Mouse (Mus musculus): ENCODE measurements around the gene Fcamr. TPM values are rescaled to one million over a fixed set of nuclear protein-coding genes. Genes with fewer than 3 reads are reported as not detected.
A peak's percentile ranks its signal among the peaks of the same experiment; 100 is the strongest.

The Fcamr gene
- polyA plus RNA-seq, 1 experiment from 2014 or later, result 0.16 TPM

DNA sequence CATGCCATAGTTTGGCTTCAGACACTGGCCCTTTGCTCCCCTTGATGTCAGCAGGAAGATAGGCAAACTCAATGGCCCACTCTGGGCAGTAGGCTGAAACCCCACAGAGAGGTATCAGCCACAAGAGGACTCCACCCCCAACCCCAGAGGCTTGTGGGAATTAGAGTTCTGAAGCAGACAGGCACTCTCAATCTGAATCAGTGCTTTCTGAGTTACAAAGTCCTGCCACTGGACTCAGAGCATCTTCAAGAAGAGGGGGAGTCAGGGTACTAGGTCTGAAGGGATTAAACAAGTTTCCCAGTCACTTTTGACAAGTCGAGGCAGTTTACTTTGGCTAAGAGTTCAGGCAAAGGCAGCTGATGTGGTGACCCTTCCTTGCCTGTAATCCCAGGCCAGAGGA lies 19.0 kb downstream of the Fcamr start:
- Histone ChIP-seq H3K4me1 (replicated peaks; ENCODE audit: control insufficient read depth, insufficient read depth, low read length) (no peaks in the 10 kb centered on the region), H3K4me3 (ENCODE audit: low read depth, low read length) (no peak overlapping the region), H3K4me2 (ENCODE audit: low read length) (no peak overlapping the region), H3K9ac (ENCODE audit: low read length) (no peak overlapping the region), H3K27ac (ENCODE audit: low read depth) (no peak overlapping the region), H3K9me3 (ENCODE audit: control insufficient read depth, low read length) (no peaks in the 10 kb centered on the region), H3K36me3 (ENCODE audit: control insufficient read depth, insufficient read depth, low read length) (no peaks in the 10 kb centered on the region), H3K27me3 (replicated peaks; ENCODE audit: control insufficient read depth, insufficient read depth, low read length) (no peaks in the 10 kb centered on the region)
- no peak for DNase-seq (ENCODE audit: low spot score)
- WGBS, result 59% methylated on average over 1 of the region's 1 CpGs
- no peak for ATAC-seq (replicated peaks; ENCODE audit: low FRiP score, low TSS enrichment, low read depth)

DNA sequence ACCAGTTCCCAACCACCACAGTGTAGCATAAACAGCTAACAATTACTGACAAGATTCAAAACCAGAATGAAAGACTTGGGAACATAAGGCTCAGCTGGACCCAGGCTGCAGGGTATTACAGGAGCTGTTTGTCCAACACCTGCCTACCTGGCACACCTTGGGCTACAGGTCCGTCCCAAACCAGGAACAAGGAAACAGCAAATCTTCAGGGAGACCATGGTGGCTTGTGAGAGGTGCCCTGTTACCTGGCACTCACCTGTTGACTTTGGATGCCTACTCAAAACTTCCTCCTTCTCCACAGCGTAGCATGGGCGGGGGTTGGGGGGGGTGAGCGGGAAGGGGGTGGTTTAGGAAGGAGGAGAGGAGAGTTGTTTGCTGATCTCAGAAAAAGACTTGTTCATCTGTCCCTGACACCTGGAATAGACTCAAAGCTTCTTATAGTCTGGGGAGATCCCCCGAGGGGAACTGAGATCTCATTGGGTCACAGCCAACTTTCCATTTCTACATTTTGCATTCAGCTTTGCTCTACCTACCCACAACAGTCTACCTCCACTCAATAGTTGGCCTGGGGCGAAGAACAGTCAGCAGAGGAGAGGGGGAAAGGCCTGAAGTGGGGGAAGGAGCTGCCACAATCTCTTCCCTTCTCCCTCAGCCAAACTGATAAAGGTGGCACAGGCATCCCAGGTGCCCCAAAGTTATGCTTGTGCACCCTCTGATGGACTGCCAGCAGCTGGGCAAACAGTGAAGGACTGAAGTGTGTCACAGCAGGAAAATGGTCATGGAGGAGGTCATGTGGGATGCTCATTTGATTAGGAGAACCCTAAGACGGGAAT lies 19.8 kb downstream of the Fcamr start:
- no peak overlapping the region for H3K4me2 ChIP-seq (ENCODE audit: low read length)
- no peaks in the 10 kb centered on the region for H3K36me3 ChIP-seq (ENCODE audit: control insufficient read depth, insufficient read depth, low read length)
- DNase-seq (ENCODE audit: low spot score), result no peak
- no peak overlapping the region for H3K9ac ChIP-seq (ENCODE audit: low read length)
- no peaks in the 10 kb centered on the region for H3K4me1 ChIP-seq (replicated peaks; ENCODE audit: control insufficient read depth, insufficient read depth, low read length)
- 83% methylated on average over 7 of the region's 7 CpGs for WGBS
- H3K9me3 ChIP-seq (ENCODE audit: control insufficient read depth, low read length), result no peaks in the 10 kb centered on the region
- no peak overlapping the region for H3K27ac ChIP-seq (ENCODE audit: low read depth)
- no peak overlapping the region for H3K4me3 ChIP-seq (ENCODE audit: low read depth, low read length)
- no peak for ATAC-seq (replicated peaks; ENCODE audit: low FRiP score, low TSS enrichment, low read depth)
- H3K27me3 ChIP-seq (replicated peaks; ENCODE audit: control insufficient read depth, insufficient read depth, low read length), result no peaks in the 10 kb centered on the region

DNA sequence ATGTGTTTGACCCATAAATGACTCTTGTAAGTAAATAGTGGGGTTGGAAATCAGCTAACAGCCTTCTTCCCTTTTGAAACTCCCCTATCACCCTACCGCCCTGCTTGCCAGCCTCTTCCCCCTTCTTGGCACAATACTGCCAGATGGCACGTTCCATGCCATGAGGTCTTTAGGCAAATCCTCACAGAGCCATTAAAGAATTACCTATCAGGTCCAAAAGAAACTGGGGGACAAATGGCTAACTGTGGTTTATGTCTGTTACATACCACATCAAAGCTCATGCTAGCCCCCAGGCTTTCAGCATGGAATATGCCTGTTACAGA lies 20.4 kb downstream of the Fcamr start:
- no peak overlapping the region for H3K4me3 ChIP-seq (ENCODE audit: low read depth, low read length)
- H3K27me3 ChIP-seq (replicated peaks; ENCODE audit: control insufficient read depth, insufficient read depth, low read length), result no peaks in the 10 kb centered on the region
- 77% methylated on average over 2 of the region's 2 CpGs for WGBS
- H3K27ac ChIP-seq (ENCODE audit: low read depth), result no peak overlapping the region; the same call in 1 of the 2 replicates
- ATAC-seq (replicated peaks; ENCODE audit: low FRiP score, low TSS enrichment, low read depth), result no peak
- no peaks in the 10 kb centered on the region for H3K36me3 ChIP-seq (ENCODE audit: control insufficient read depth, insufficient read depth, low read length)
- no peak for DNase-seq (ENCODE audit: low spot score)
- no peaks in the 10 kb centered on the region for H3K9me3 ChIP-seq (ENCODE audit: control insufficient read depth, low read length)
- no peaks in the 10 kb centered on the region for H3K4me1 ChIP-seq (replicated peaks; ENCODE audit: control insufficient read depth, insufficient read depth, low read length)
- H3K4me2 ChIP-seq (ENCODE audit: low read length), result no peak overlapping the region
- H3K9ac ChIP-seq (ENCODE audit: low read length), result no peak overlapping the region

DNA sequence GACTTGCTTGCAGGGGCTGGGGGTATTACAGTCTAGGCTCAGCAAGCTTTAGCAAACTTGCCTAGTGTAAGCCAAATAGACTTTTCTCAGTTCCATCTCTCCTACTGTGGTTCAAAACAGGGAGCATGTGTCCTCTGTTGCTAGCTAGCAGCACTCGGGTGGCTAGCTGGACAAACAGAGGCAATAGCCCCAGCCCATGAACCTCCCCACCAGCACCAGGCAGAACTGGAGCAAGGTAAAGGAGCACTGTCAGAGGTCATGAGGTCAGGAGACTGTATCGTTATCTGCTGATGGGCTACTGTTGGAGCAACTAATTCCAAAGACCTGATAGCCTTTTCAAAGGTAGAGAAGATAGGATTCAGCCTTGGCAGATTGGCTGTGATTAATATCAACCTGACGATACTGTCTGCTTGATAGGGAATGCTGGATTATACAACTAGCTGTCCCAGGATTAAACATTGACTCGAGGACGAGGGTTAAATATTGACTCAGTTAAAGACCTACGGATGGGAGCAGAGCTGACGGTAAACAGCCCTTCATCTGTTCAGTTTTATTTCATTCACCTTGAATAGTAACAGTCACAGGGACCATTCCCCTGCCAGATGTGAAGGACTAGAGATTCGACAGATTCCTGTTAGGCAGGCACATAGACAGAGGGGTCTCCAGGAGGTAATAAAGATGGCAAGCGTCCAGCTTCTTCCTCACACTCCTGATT lies 21.4 kb downstream of the Fcamr start:
- no peaks in the 10 kb centered on the region for H3K9me3 ChIP-seq (ENCODE audit: control insufficient read depth, low read length)
- no peaks in the 10 kb centered on the region for H3K36me3 ChIP-seq (ENCODE audit: control insufficient read depth, insufficient read depth, low read length)
- H3K27me3 ChIP-seq (replicated peaks; ENCODE audit: control insufficient read depth, insufficient read depth, low read length), result no peaks in the 10 kb centered on the region
- H3K4me3 ChIP-seq (ENCODE audit: low read depth, low read length), result no peak overlapping the region
- WGBS, result 44% methylated on average over 9 of the region's 9 CpGs
- peak overlapping the region; percentile 47; the same call in 1 of the 2 replicates for H3K27ac ChIP-seq (ENCODE audit: low read depth)
- no peak overlapping the region for H3K4me2 ChIP-seq (ENCODE audit: low read length)
- DNase-seq (ENCODE audit: low spot score) (no peak), ATAC-seq (replicated peaks; ENCODE audit: low FRiP score, low TSS enrichment, low read depth) (peak; percentile 73)
- H3K9ac ChIP-seq (ENCODE audit: low read length), result no peak overlapping the region
- no peaks in the 10 kb centered on the region for H3K4me1 ChIP-seq (replicated peaks; ENCODE audit: control insufficient read depth, insufficient read depth, low read length)

DNA sequence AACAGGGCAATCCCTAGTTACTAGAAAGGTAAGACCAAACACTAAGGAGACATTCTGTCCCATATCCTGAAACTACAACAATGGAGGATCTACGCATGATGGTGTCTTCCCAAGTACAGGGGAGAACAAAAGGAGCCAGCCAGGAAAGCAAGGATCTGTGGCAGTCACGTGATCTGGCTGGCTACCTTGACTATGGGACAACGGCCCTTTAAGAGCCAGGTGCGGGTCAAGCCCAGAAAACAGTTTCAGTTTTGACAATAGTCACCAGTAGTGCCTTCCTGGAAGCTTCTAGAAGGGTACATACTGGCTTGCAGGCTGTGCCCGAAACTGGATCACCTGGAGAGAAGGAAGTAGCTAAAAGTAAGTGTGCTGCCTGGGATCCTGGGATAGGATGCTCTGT lies 25.7 kb downstream of the Fcamr start, which contains the start of gene Pigr:
Pigr (plus strand) TSS at position 237 of the 400 bp plus-strand sequence.
- Histone ChIP-seq H3K9me3 (ENCODE audit: control insufficient read depth, low read length) (no peaks in the 10 kb centered on the region), H3K27me3 (replicated peaks; ENCODE audit: control insufficient read depth, insufficient read depth, low read length) (no peaks in the 10 kb centered on the region), H3K4me1 (replicated peaks; ENCODE audit: control insufficient read depth, insufficient read depth, low read length) (no peaks in the 10 kb centered on the region), H3K4me3 (ENCODE audit: low read depth, low read length) (no peak within 1 kb of the TSS), H3K27ac (ENCODE audit: low read depth) (no peak within 1 kb of the TSS), H3K4me2 (ENCODE audit: low read length) (no peak within 1 kb of the TSS), H3K36me3 (ENCODE audit: control insufficient read depth, insufficient read depth, low read length) (no peaks in the 10 kb centered on the region), H3K9ac (ENCODE audit: low read length) (no peak within 1 kb of the TSS)
- no peak for DNase-seq (ENCODE audit: low spot score)
- no peak for ATAC-seq (replicated peaks; ENCODE audit: low FRiP score, low TSS enrichment, low read depth)
- 87% methylated on average over 5 of the region's 5 CpGs for WGBS

DNA sequence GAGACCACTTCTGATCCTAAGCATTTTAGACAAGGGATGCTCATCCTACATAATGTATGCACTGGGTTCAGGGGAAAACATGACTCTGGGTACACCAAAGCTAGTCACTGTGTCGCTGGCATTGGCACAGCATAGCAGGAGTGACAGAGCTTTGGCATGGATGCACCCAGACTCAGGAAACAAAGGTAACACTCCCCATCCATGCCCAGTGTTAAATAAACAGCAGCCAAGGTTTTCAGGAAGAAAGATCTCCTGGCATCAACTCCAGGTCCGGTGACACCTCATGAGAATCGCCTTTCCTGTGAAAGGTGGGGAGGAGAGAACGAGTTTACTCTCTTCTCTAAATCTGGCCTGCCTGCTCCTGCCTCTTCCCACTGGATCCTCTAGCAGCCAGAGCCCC lies 28.0 kb downstream of the Fcamr start:
- Histone ChIP-seq H3K9ac (ENCODE audit: low read length) (no peak overlapping the region), H3K36me3 (ENCODE audit: control insufficient read depth, insufficient read depth, low read length) (no peaks in the 10 kb centered on the region), H3K27ac (ENCODE audit: low read depth) (no peak overlapping the region), H3K9me3 (ENCODE audit: control insufficient read depth, low read length) (no peaks in the 10 kb centered on the region), H3K4me2 (ENCODE audit: low read length) (no peak overlapping the region), H3K4me3 (ENCODE audit: low read depth, low read length) (no peak overlapping the region), H3K4me1 (replicated peaks; ENCODE audit: control insufficient read depth, insufficient read depth, low read length) (0 out of 2 replicates have a peak, but pooled peaks cover 4% of the 10 kb centered on the region), H3K27me3 (replicated peaks; ENCODE audit: control insufficient read depth, insufficient read depth, low read length) (no peaks in the 10 kb centered on the region)
- no peak for ATAC-seq (replicated peaks; ENCODE audit: low FRiP score, low TSS enrichment, low read depth)
- DNase-seq (ENCODE audit: low spot score), result no peak
- WGBS, result 79% methylated on average over 4 of the region's 4 CpGs

DNA sequence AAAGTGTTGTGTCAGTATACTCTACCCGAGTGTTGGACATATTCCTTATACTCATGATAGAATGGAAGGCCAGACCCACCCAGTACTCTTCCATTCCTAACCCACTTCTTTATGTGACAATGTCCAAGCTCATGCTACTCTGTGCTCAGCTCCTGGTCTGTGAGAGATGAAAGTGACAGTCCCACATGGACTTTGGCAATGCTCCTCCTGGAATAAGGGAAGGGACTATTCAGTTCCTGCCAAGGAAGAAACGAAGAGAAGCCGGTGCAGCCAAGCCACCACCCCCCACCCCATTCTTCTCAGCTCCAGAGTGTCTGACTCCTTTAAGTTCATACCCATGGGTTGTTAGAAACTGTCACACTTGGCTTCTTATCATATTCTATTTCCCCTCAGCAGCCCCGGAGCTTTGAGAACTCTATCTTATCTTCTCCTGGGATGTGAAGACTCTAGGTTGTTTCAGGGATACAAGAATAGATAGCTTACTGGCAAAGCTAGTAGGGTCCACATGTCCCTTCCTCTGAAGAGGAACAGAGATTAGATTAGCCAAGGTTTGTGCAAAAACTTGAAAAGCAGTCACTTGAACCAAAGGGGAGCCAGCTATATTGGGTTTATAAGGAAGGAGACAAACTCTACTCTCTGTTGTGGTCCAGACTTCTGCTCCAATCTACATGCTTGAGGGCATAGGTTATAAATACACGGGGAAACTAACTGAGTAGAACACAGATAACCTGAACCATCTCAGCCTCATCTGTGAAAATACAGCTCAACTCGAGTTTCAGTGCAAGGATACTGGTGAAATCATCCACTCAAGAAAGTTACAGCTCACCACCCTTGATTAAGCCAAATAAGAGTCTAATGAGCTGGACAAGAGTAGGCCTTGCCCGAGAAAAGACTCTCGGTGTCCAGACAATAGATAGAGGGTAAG lies 29.5 kb downstream of the Fcamr start:
- H3K4me2 ChIP-seq (ENCODE audit: low read length), result no peak overlapping the region
- ATAC-seq (replicated peaks; ENCODE audit: low FRiP score, low TSS enrichment, low read depth) (no peak), DNase-seq (ENCODE audit: low spot score) (no peak)
- H3K27me3 ChIP-seq (replicated peaks; ENCODE audit: control insufficient read depth, insufficient read depth, low read length), result no peaks in the 10 kb centered on the region
- no peaks in the 10 kb centered on the region for H3K9me3 ChIP-seq (ENCODE audit: control insufficient read depth, low read length)
- no peak overlapping the region for H3K27ac ChIP-seq (ENCODE audit: low read depth)
- H3K9ac ChIP-seq (ENCODE audit: low read length), result no peak overlapping the region
- 0 out of 2 replicates have a peak, but pooled peaks cover 4% of the 10 kb centered on the region for H3K4me1 ChIP-seq (replicated peaks; ENCODE audit: control insufficient read depth, insufficient read depth, low read length)
- WGBS, result 76% methylated on average over 8 of the region's 8 CpGs
- H3K4me3 ChIP-seq (ENCODE audit: low read depth, low read length), result no peak overlapping the region
- no peaks in the 10 kb centered on the region for H3K36me3 ChIP-seq (ENCODE audit: control insufficient read depth, insufficient read depth, low read length)

All from intestine, embryonic 14.5 days (tissue).